Mouse (Mus musculus) MEL (cell line): ENCODE results near the gene Manf.

Experiments used
- CTCF ChIP-seq, 3 experiments: IDR thresholded peaks in 2 of 3; conservative IDR thresholded peaks in 1 of 3; 2 replicates each; pipeline ENCODE4 v1.5.1; 2011 to 2012; ENCODE audit warnings: low read length in 3 of 3, low read depth in 2 of 3, mild to moderate bottlenecking in 2 of 3, improper control_type of control experiment in 1 of 3, inconsistent platforms in 1 of 3, mixed read lengths in 1 of 3, moderate library complexity in 1 of 3; ENCODE audit not compliant: control insufficient read depth in 1 of 3, insufficient read depth in 1 of 3, poor library complexity in 1 of 3, severe bottlenecking in 1 of 3
- E2F4 ChIP-seq: IDR thresholded peaks from 2 replicates; pipeline ENCODE4 v1.6.1; 2011; ENCODE audit warnings: low read depth, low read length, improper control_type of control experiment, borderline replicate concordance
- EP300 ChIP-seq, 2 experiments: IDR thresholded peaks; 2 replicates each; pipeline ENCODE4 v1.6.1; 2011; ENCODE audit warnings: improper control_type of control experiment in 2 of 2, low read length in 2 of 2, low read depth in 1 of 2, mild to moderate bottlenecking in 1 of 2
- GATA1 ChIP-seq: IDR thresholded peaks from 2 replicates; pipeline ENCODE4 v1.6.1; 2011; ENCODE audit warnings: low read depth, low read length, improper control_type of control experiment
- MAFK ChIP-seq: IDR thresholded peaks from 2 replicates; pipeline ENCODE4 v1.6.1; 2011; ENCODE audit warnings: low read depth, mild to moderate bottlenecking, low read length, improper control_type of control experiment, borderline replicate concordance
- MAX ChIP-seq: IDR thresholded peaks from 2 replicates; pipeline ENCODE4 v1.6.1; 2011; ENCODE audit warnings: low read length, improper control_type of control experiment
- MEF2A ChIP-seq: IDR thresholded peaks from 2 replicates; pipeline ENCODE4 v1.6.1; 2014; ENCODE audit warnings: low read depth, mild to moderate bottlenecking, inconsistent platforms, low read length, improper control_type of control experiment; ENCODE audit not compliant: poor library complexity, insufficient replicate concordance, severe bottlenecking; ENCODE audit errors: extremely low read depth
- POLR2A ChIP-seq, 2 experiments: IDR thresholded peaks; 2 replicates each; pipeline ENCODE4 v1.6.1; 2011 to 2012; ENCODE audit warnings: low read length in 2 of 2, mild to moderate bottlenecking in 2 of 2, control low read depth in 1 of 2, improper control_type of control experiment in 1 of 2, low read depth in 1 of 2, moderate library complexity in 1 of 2; ENCODE audit not compliant: control insufficient read depth in 1 of 2, insufficient read depth in 1 of 2, poor library complexity in 1 of 2
- POLR2AphosphoS2 ChIP-seq: IDR thresholded peaks from 2 replicates; pipeline ENCODE4 v1.6.1; 2011; ENCODE audit warnings: low read length, improper control_type of control experiment
- SMC3 ChIP-seq: IDR thresholded peaks from 2 replicates; pipeline ENCODE4 v1.6.1; 2011; ENCODE audit warnings: low read depth, low read length, improper control_type of control experiment
- TBP ChIP-seq: IDR thresholded peaks from 2 replicates; pipeline ENCODE4 v1.8.0; 2011; ENCODE audit warnings: low read depth, low read length, improper control_type of control experiment
- TCF12 ChIP-seq: IDR thresholded peaks from 2 replicates; pipeline ENCODE4 v1.6.1; 2014; ENCODE audit warnings: low read depth, mild to moderate bottlenecking, inconsistent platforms, low read length, improper control_type of control experiment, moderate library complexity

DNA sequence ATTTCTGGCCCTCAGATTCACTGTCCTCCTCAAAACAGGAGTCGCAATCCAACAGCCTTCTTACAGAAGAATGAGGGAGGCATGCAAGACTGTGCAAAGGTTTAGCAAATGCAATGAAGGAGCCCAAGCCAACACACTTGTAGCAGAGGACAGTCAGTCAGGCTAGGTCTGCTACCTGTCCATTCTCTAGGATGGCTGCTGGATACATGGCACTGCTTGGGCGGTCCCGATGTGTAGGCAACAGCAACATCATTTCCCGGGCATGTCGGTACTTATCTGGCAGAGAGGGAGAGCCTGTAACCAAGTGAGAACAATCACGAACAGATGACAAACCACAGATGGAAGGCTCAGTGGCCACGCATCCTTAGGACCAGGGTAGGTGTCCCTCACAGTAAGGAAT is 9.8 kb upstream of the Manf start:
- TF ChIP-seq TCF12 = no peak
- TF ChIP-seq MEF2A = no peak
- no peak for TF ChIP-seq EP300 (IDR thresholded peaks at IDR 0.05; ENCODE audit: low read depth in 1 of 2, low read length in 2 of 2)
- TF ChIP-seq E2F4 = no peak
- TF ChIP-seq CTCF (IDR thresholded peaks at IDR 0.05 in 2 of 3, conservative IDR thresholded peaks at IDR 0.05 in 1 of 3; ENCODE audit: control insufficient read depth in 1 of 3, insufficient read depth in 1 of 3, low read depth in 2 of 3, low read length in 3 of 3, poor library complexity in 1 of 3, severe bottlenecking in 1 of 3) = no peak
- no peak for TF ChIP-seq POLR2A (IDR thresholded peaks at IDR 0.05; ENCODE audit: control insufficient read depth in 1 of 2, insufficient read depth in 1 of 2, low read depth in 1 of 2, low read length in 2 of 2, poor library complexity in 1 of 2)
- no peak for TF ChIP-seq MAX
- no peak for TF ChIP-seq MAFK
- no peak for TF ChIP-seq SMC3
- no peak for TF ChIP-seq TBP
- no peak for TF ChIP-seq GATA1
- TF ChIP-seq POLR2AphosphoS2 = no peak
